Mouse (Mus musculus): ENCODE results near the gene Adamts18. TPM values are rescaled to one million over a fixed set of nuclear protein-coding genes. Genes with fewer than 3 reads are reported as not detected.

Adamts18 gene
- polyA plus RNA-seq, 1 experiment, result 0.11 TPM

DNA sequence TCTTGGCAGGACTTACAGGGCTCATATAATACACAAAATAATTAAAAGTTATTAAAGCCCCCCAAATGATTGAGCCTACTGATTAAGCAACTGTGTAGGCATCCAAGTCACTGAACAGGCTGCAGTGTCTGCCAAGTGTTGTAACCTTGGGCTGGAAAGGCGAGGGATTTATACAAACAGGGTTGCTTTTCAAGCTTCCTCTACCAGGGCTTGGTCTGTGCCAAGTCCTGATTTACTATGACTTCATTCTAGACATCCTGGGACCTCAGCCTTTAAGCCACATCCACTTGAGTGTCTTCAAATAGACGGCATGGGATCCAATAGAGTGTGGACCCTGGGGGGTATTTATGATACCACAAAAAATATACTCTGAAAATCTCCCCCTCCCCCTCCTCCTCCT, 173.3 kb downstream of the Adamts18 start:
- no peaks in the 10 kb centered on the region for H3K27me3 ChIP-seq (ENCODE audit: control insufficient read depth, insufficient read depth, low read length)
- TF ChIP-seq POLR2A (IDR thresholded peaks at IDR 0.05; ENCODE audit: control insufficient read depth, low read depth, low read length) (no peak), CTCF (IDR thresholded peaks at IDR 0.05; ENCODE audit: control insufficient read depth, insufficient read depth, insufficient replicate concordance, low read depth, low read length) (no peak)
- H3K4me3 ChIP-seq (ENCODE audit: control insufficient read depth, low read depth, low read length), result no peak overlapping the region
- no peaks in the 10 kb centered on the region for H3K4me1 ChIP-seq (ENCODE audit: control insufficient read depth, insufficient read depth, low read length)
- H3K36me3 ChIP-seq (ENCODE audit: control insufficient read depth, insufficient read depth, low read length), result no peaks in the 10 kb centered on the region
- no peak overlapping the region for H3K27ac ChIP-seq (ENCODE audit: control insufficient read depth, insufficient read depth, low read depth, low read length)

DNA sequence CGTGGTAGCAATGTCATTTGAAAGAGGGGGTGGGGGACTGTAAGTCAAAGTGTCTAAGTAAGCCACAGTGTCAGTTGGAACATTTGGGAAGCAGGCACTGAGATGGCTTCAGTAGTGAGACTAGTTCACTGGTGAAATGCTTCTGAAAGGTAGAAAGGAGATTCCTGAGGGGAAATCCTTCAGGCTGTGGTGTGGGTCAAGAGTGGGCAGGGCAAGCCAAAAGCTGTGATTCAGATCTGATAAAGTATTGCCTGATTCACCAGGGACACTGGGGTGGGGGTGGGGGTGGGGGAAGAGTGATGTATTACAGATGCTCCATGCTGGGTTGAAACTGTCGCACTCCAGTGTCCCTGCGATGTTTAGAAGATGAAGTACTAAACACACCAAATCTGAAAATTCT, 173.9 kb downstream of the Adamts18 start:
- no peak for TF ChIP-seq POLR2A (IDR thresholded peaks at IDR 0.05; ENCODE audit: control insufficient read depth, low read depth, low read length)
- TF ChIP-seq CTCF (IDR thresholded peaks at IDR 0.05; ENCODE audit: control insufficient read depth, insufficient read depth, insufficient replicate concordance, low read depth, low read length), result no peak
- H3K36me3 ChIP-seq (ENCODE audit: control insufficient read depth, insufficient read depth, low read length), result no peaks in the 10 kb centered on the region

DNA sequence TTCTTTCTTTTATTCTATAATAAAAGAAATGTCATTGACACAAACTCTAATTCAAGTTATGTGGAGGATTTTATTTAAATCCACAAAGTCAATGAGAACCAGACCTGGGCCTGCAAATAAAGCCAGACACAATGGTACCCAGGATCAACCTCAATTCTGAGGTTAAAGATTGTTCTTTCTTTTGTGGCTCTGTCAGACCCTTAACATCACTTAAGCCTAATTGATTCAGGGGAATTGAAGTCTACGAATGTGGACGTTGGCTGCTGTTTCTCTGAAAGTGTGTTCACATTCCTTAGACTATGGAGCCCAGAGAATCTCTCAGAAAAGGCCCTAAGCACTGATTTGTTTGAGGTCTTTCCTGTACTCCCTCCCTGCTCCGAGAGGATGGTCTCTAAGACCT, 175.2 kb downstream of the Adamts18 start:
- H3K27ac ChIP-seq (ENCODE audit: control insufficient read depth, insufficient read depth, low read depth, low read length), result no peak overlapping the region
- TF ChIP-seq POLR2A (IDR thresholded peaks at IDR 0.05; ENCODE audit: control insufficient read depth, low read depth, low read length), result no peak
- no peak for TF ChIP-seq CTCF (IDR thresholded peaks at IDR 0.05; ENCODE audit: control insufficient read depth, insufficient read depth, insufficient replicate concordance, low read depth, low read length)

More for the DNA sequence above, 173.9 kb downstream of the Adamts18 start:
- Histone ChIP-seq H3K27me3 (ENCODE audit: control insufficient read depth, insufficient read depth, low read length) (no peaks in the 10 kb centered on the region), H3K4me1 (ENCODE audit: control insufficient read depth, insufficient read depth, low read length) (no peaks in the 10 kb centered on the region), H3K4me3 (ENCODE audit: control insufficient read depth, low read depth, low read length) (no peak overlapping the region), H3K27ac (ENCODE audit: control insufficient read depth, insufficient read depth, low read depth, low read length) (no peak overlapping the region)

DNA sequence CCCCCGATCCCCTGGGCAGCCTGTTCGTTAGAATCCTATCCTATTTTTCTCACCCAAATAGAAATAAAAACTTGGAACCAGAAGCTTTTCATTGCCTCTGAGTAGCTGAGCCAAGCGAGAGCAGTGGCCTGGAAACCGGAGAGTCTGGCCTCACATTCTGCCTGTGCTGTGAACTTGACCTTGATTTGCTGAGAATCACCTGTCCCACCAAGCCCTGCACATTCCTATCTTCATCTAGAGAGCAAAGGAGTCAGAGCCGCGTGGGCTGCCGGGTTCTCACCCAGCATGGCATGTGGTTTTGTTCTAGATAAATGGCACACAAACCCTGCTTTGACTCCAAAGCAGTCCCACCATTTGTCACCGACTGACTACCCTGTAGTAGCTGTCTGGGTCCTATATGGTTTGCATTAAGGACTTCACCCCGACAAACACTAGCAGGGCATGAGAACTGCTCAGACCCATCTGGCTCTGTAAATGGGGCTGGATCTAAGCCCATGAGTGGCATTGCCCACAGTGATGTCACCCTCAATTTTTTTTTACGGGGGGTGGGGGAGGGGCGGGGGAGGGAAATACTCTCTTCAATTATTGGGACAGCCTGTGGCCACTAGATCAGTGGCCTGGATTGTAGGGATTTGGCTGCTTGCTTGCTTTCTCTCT, 175.8 kb downstream of the Adamts18 start:
- no peak overlapping the region for H3K4me3 ChIP-seq (ENCODE audit: control insufficient read depth, low read depth, low read length)
- no peaks in the 10 kb centered on the region for H3K27me3 ChIP-seq (ENCODE audit: control insufficient read depth, insufficient read depth, low read length)
- no peaks in the 10 kb centered on the region for H3K4me1 ChIP-seq (ENCODE audit: control insufficient read depth, insufficient read depth, low read length)
- H3K27ac ChIP-seq (ENCODE audit: control insufficient read depth, insufficient read depth, low read depth, low read length), result no peak overlapping the region
- H3K36me3 ChIP-seq (ENCODE audit: control insufficient read depth, insufficient read depth, low read length), result no peaks in the 10 kb centered on the region
- no peak for TF ChIP-seq CTCF (IDR thresholded peaks at IDR 0.05; ENCODE audit: control insufficient read depth, insufficient read depth, insufficient replicate concordance, low read depth, low read length)
- TF ChIP-seq POLR2A (IDR thresholded peaks at IDR 0.05; ENCODE audit: control insufficient read depth, low read depth, low read length), result no peak

More for the DNA sequence above, 175.2 kb downstream of the Adamts18 start:
- no peak overlapping the region for H3K4me3 ChIP-seq (ENCODE audit: control insufficient read depth, low read depth, low read length)
- H3K27me3 ChIP-seq (ENCODE audit: control insufficient read depth, insufficient read depth, low read length), result no peaks in the 10 kb centered on the region
- H3K4me1 ChIP-seq (ENCODE audit: control insufficient read depth, insufficient read depth, low read length), result no peaks in the 10 kb centered on the region
- H3K36me3 ChIP-seq (ENCODE audit: control insufficient read depth, insufficient read depth, low read length), result no peaks in the 10 kb centered on the region

DNA sequence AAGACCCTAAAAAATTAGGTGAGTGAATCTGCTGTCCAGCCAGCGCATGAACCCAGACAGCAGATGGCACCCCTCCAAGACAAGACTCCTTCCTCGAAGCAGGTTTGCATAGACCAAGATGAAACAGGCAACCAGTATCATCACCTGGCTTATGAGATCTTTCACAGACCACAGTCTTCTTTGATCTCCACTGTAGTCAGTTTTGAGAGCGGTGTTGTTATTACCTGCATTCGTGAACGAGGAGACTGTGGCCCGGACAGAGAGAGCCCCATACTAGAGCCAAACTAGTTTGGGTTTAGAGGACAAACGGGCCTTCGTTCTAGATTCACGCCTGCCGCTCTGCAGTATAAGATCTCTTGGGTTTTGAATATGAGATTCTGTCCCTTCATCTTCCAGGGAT, 178.6 kb downstream of the Adamts18 start:
- no peak overlapping the region for H3K4me3 ChIP-seq (ENCODE audit: control insufficient read depth, low read depth, low read length)
- H3K27me3 ChIP-seq (ENCODE audit: control insufficient read depth, insufficient read depth, low read length), result no peaks in the 10 kb centered on the region
- H3K36me3 ChIP-seq (ENCODE audit: control insufficient read depth, insufficient read depth, low read length), result no peaks in the 10 kb centered on the region
- no peak for TF ChIP-seq CTCF (IDR thresholded peaks at IDR 0.05; ENCODE audit: control insufficient read depth, insufficient read depth, insufficient replicate concordance, low read depth, low read length)
- no peak for TF ChIP-seq POLR2A (IDR thresholded peaks at IDR 0.05; ENCODE audit: control insufficient read depth, low read depth, low read length)
- H3K4me1 ChIP-seq (ENCODE audit: control insufficient read depth, insufficient read depth, low read length), result no peaks in the 10 kb centered on the region
- no peak overlapping the region for H3K27ac ChIP-seq (ENCODE audit: control insufficient read depth, insufficient read depth, low read depth, low read length)

DNA sequence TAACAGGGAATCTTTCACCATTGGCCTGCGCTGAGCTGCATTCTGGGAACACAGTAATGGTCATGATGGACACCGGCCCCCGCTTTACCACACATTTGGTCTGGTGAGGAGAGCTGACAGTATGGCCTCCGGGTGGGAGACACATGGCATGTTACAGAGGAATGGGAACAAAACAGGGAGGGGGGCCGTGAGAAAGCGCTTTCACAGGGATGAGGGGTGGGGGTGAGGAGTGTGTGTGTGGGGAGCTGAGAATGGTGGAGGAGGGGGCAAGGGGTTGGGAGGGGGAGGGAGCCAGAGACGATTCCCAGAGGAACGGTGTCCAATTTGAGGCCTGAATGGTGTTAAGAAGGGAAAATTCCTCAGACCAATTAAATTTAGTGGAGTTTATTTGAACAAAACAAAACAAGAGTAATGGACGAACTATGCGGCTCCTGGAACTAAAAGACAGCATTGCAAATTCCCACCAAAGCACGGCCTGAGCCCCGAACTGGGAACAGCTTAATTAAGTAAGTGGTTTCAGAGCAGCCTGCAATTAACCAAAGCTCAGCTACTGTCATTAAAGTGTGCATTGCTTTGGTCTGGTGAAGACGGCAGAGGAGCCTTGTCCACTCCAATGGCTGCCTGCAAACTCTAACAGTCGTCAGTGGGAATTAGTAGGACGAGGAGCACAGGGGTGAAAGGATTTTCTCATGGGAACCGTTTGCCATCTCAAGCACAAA, 181.7 kb downstream of the Adamts18 start:
- no peak overlapping the region for H3K4me3 ChIP-seq (ENCODE audit: control insufficient read depth, low read depth, low read length)
- no peaks in the 10 kb centered on the region for H3K4me1 ChIP-seq (ENCODE audit: control insufficient read depth, insufficient read depth, low read length)
- H3K27ac ChIP-seq (ENCODE audit: control insufficient read depth, insufficient read depth, low read depth, low read length), result no peak overlapping the region
- no peaks in the 10 kb centered on the region for H3K27me3 ChIP-seq (ENCODE audit: control insufficient read depth, insufficient read depth, low read length)
- H3K36me3 ChIP-seq (ENCODE audit: control insufficient read depth, insufficient read depth, low read length), result no peaks in the 10 kb centered on the region
- TF ChIP-seq POLR2A (IDR thresholded peaks at IDR 0.05; ENCODE audit: control insufficient read depth, low read depth, low read length), result no peak
- TF ChIP-seq CTCF (IDR thresholded peaks at IDR 0.05; ENCODE audit: control insufficient read depth, insufficient read depth, insufficient replicate concordance, low read depth, low read length), result no peak

DNA sequence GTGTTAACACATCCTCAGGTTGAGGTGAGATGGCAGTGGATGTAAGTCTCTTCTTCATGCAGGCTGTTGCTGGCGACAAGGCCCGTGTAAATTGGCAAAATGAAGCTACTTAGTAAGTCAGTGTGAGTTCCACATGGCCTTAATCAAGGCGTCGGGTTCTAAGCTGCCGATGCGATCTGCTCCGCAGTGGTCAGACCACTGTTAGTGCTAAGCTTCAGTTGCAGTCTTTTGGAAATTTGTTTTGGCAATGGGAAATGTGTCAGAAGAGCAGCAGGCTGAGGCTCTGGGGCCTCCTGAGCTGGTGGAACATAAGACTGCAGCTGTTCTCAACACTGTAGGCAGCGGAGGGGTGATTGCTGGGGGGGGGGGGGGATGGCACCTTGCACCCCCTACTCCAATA, 182.6 kb downstream of the Adamts18 start:
- Histone ChIP-seq H3K36me3 (ENCODE audit: control insufficient read depth, insufficient read depth, low read length) (no peaks in the 10 kb centered on the region), H3K4me1 (ENCODE audit: control insufficient read depth, insufficient read depth, low read length) (no peaks in the 10 kb centered on the region), H3K27me3 (ENCODE audit: control insufficient read depth, insufficient read depth, low read length) (no peaks in the 10 kb centered on the region), H3K4me3 (ENCODE audit: control insufficient read depth, low read depth, low read length) (no peak overlapping the region), H3K27ac (ENCODE audit: control insufficient read depth, insufficient read depth, low read depth, low read length) (no peak overlapping the region)
- TF ChIP-seq POLR2A (IDR thresholded peaks at IDR 0.05; ENCODE audit: control insufficient read depth, low read depth, low read length) (no peak), CTCF (IDR thresholded peaks at IDR 0.05; ENCODE audit: control insufficient read depth, insufficient read depth, insufficient replicate concordance, low read depth, low read length) (no peak)

Measured in testis, adult 2 months (tissue).